ENCODE assay signal across 25 mouse cellular contexts in genomic region chr14:44915627-44916026, GRCm38 (mm10). TPM values are rescaled to one million over a fixed set of nuclear protein-coding genes. Genes with fewer than 3 reads are reported as not detected.
DNase-seq lines count a peak whose midpoint lies in the region; ATAC-seq lines count a peak whose summit lies in the region.
"Had no signal": no experiment of that assay in that cellular context is flagged by ENCODE, and none has a peak within 500 bp of the region (broad histone marks: within the 10 kb centered on the region; RNA-seq: fewer than 3 reads in every experiment).

No protein-coding gene starts in this region.

- no peaks in the 10 kb centered on the region for H3K27me3 ChIP-seq in hindbrain, embryonic 10.5 days (ENCODE audit: insufficient read depth, poor library complexity, severe bottlenecking)
- H3K27me3 ChIP-seq: CH12.LX; embryonic facial prominence, embryonic 12.5 days; forebrain, embryonic 13.5 days had no signal

- ATAC-seq in granulocyte monocyte progenitor cell, adult 5-6 weeks (replicated peaks; ENCODE audit: poor library complexity, severe bottlenecking): peak; percentile 72
- peak; percentile 77 for ATAC-seq in megakaryocyte progenitor cell, adult 5-6 weeks (replicated peaks; ENCODE audit: poor library complexity)
- ATAC-seq: activated CD4-positive, CD25-positive, alpha-beta regulatory T cell, adult 4 months; CD4-positive, CD25-positive, alpha-beta regulatory T cell, adult 4 months; forebrain, embryonic 13.5 days; forebrain, embryonic 16.5 days; Patski had no signal

- no peaks in the 10 kb centered on the region for H3K4me1 ChIP-seq in hindbrain, embryonic 10.5 days (replicated peaks)
- H3K4me1 ChIP-seq: embryonic facial prominence, embryonic 12.5 days; forebrain, embryonic 13.5 days had no signal

- DNase-seq in 416B (ENCODE audit: low read depth): peak; percentile 44
- DNase-seq in lung, postnatal 10 days: no peak
- DNase-seq in hindbrain, embryonic 10.5 days (ENCODE audit: low spot score): no peak
- DNase-seq: adrenal gland, adult 8-10 months; adrenal gland, postnatal 14 days; adrenal gland, postnatal 36 days; B cell, adult 2 months; cerebellum, adult 11-12 months; cerebellum, adult 2 months; cerebellum, adult 9-10 months; cerebellum, postnatal 10 days; cerebellum, postnatal 25 days had no signal

- no peaks in the 10 kb centered on the region for H3K36me3 ChIP-seq in hindbrain, embryonic 10.5 days
- H3K36me3 ChIP-seq: embryonic facial prominence, embryonic 10.5 days; embryonic facial prominence, embryonic 12.5 days; G1E had no signal

- no peak overlapping the region for H3K27ac ChIP-seq in hindbrain, embryonic 10.5 days
- H3K27ac ChIP-seq: embryonic facial prominence, embryonic 10.5 days; embryonic facial prominence, embryonic 12.5 days; forebrain, embryonic 13.5 days had no signal

- 80% methylated on average over 2 of the region's 2 CpGs for WGBS in hindbrain, embryonic 10.5 days

- H3K4me3 ChIP-seq in hindbrain, embryonic 10.5 days: no peak overlapping the region
- H3K4me3 ChIP-seq: embryonic facial prominence, embryonic 10.5 days; embryonic facial prominence, embryonic 12.5 days; forebrain, embryonic 13.5 days had no signal

- no peaks in the 10 kb centered on the region for H3K9me3 ChIP-seq in hindbrain, embryonic 10.5 days
- H3K9me3 ChIP-seq: embryonic facial prominence, embryonic 10.5 days; embryonic facial prominence, embryonic 12.5 days; forebrain, embryonic 13.5 days; G1E had no signal

RNA-seq across cellular contexts. Expression of gene Ptgdr, which starts 56.5 kb away (rescaled TPM):
- not detected in 2 replicates for total RNA-seq in granulocyte monocyte progenitor cell, adult 5-6 weeks (2014; fragmentation: Nextera tagmentation)
- total RNA-seq in granulocyte monocyte progenitor cell, adult 5-6 weeks (2017): not detected in 2 replicates
- total RNA-seq in megakaryocyte progenitor cell, adult 5-6 weeks (2015): not detected in 2 replicates
- total RNA-seq in megakaryocyte progenitor cell, adult 5-6 weeks (2017): not detected in 2 replicates
- polyA plus RNA-seq in hindbrain, embryonic 10.5 days (2016; fragmentation: Nextera tagmentation; extraction: Ambion mirVana): not detected in 2 replicates
- total RNA-seq: adrenal gland, adult 18-20 months; adrenal gland, adult 8-10 months; adrenal gland, postnatal 14 days; adrenal gland, postnatal 36 days; CH12.LX had no signal
- polyA plus RNA-seq: activated CD4-positive, CD25-positive, alpha-beta regulatory T cell, adult 4 months; CD4-positive, CD25-positive, alpha-beta regulatory T cell, adult 4 months; embryonic facial prominence, embryonic 10.5 days; forebrain, embryonic 11.5 days; G1E; Patski had no signal
